Comparison of ENCODE assay signal across 8 mouse cellular contexts in the genomic region with DNA sequence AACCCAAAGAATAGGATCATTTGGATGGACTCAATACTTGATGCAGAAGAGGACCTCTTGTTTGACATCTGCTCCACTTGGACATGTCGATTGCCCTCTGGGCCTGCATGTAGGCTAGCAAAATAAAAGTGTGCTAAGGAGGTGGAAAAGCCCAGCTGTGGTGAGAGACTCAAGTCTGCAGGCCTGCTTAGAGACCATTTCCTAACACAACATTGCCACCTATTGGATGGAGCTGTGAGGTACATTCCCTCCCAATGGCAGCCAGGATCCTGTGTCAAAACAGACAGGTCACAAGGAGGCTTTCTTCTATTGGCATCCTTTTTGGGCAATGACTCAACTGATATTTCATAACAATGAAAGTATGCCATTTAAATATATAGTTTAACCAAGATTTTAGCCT. TPM values are rescaled to one million over a fixed set of nuclear protein-coding genes. Genes with fewer than 3 reads are reported as not detected.
DNase-seq lines count a peak whose midpoint lies in the region; ATAC-seq lines count a peak whose summit lies in the region.

No protein-coding gene starts in this region.

- no peak overlapping the region for H3K27ac ChIP-seq in hindbrain, embryonic 12.5 days
- H3K27ac ChIP-seq in midbrain, embryonic 11.5 days (ENCODE audit: low read depth, low read length) = no peak overlapping the region

- H3K27me3 ChIP-seq in hindbrain, embryonic 12.5 days = peaks cover 9% of the 10 kb centered on the region
- H3K27me3 ChIP-seq in midbrain, embryonic 11.5 days (ENCODE audit: control insufficient read depth, insufficient read depth, low read length) = no peaks in the 10 kb centered on the region; the same call in 1 of the 2 replicates

- H3K36me3 ChIP-seq in hindbrain, embryonic 12.5 days = no peaks in the 10 kb centered on the region
- no peaks in the 10 kb centered on the region for H3K36me3 ChIP-seq in midbrain, embryonic 11.5 days (ENCODE audit: control insufficient read depth, insufficient read depth, low read length)

- H3K9ac ChIP-seq in hindbrain, embryonic 12.5 days = no peak overlapping the region
- no peak overlapping the region for H3K9ac ChIP-seq in midbrain, embryonic 11.5 days (ENCODE audit: low read length)

- peak; percentile 68 for DNase-seq in urinary bladder, postnatal 14 days (ENCODE audit: low spot score)
- no peak for DNase-seq in urinary bladder, postnatal 10 days (ENCODE audit: low spot score)
- peak; percentile 76 to 83 for DNase-seq in cerebellum, postnatal 10 days
- DNase-seq in frontal cortex, adult 2 months (ENCODE audit: extremely low spot score in 1 of 2, low spot score in 1 of 2) = peak; percentile 54 to 86
- peak; percentile 51 to 71 for DNase-seq in left cerebral cortex, postnatal 10 days (ENCODE audit: extremely low spot score in 1 of 2, low spot score in 2 of 2)
- peak; percentile 93 for DNase-seq in midbrain, embryonic 11.5 days (ENCODE audit: low spot score, missing footprints)
- DNase-seq in spleen, postnatal 10 days (ENCODE audit: low spot score in 2 of 2) = peak; percentile 37 to 65

- peak; percentile 63 for ATAC-seq in hindbrain, embryonic 12.5 days (ENCODE audit: low FRiP score)
- peak; percentile 64 for ATAC-seq in midbrain, embryonic 11.5 days (ENCODE audit: low FRiP score)

- no peak overlapping the region for H3K4me2 ChIP-seq in hindbrain, embryonic 12.5 days (replicated peaks)
- no peak overlapping the region for H3K4me2 ChIP-seq in midbrain, embryonic 11.5 days

- no peak overlapping the region for H3K4me3 ChIP-seq in hindbrain, embryonic 12.5 days
- H3K4me3 ChIP-seq in midbrain, embryonic 11.5 days (ENCODE audit: low read depth, low read length) = no peak overlapping the region

- peaks cover 4% of the 10 kb centered on the region; the same call in 1 of the 2 replicates for H3K4me1 ChIP-seq in hindbrain, embryonic 12.5 days
- no peaks in the 10 kb centered on the region for H3K4me1 ChIP-seq in midbrain, embryonic 11.5 days (ENCODE audit: control insufficient read depth, insufficient read depth, low read length)

- WGBS in hindbrain, embryonic 12.5 days = 10% methylated on average over 1 of the region's 1 CpGs
- WGBS in midbrain, embryonic 11.5 days = 26% methylated on average over 1 of the region's 1 CpGs

- H3K9me3 ChIP-seq in hindbrain, embryonic 12.5 days (replicated peaks) = no peaks in the 10 kb centered on the region
- H3K9me3 ChIP-seq in midbrain, embryonic 11.5 days (ENCODE audit: control insufficient read depth, low read length) = no peaks in the 10 kb centered on the region

- intact Hi-C loops in left cerebral cortex, postnatal 10 days (cut with DNase I) = loop anchor here (2.0 kb wide), 1 partner anchor 73 kb away; no protein-coding TSS in a partner anchor

RNA-seq across cellular contexts. Expression of a gene that starts 7.9 kb away (rescaled TPM):
- polyA plus RNA-seq in frontal cortex, adult 2 months (2012; rRNA removed) = 0.14 and 0.17 TPM in 2 replicates
- not detected in 2 replicates for polyA plus RNA-seq in hindbrain, embryonic 12.5 days (2016; fragmentation: Nextera tagmentation; extraction: Ambion mirVana)
- total RNA-seq in left cerebral cortex, postnatal 10 days (2021) = not detected
- polyA plus RNA-seq in midbrain, embryonic 11.5 days (2014; fragmentation: Nextera tagmentation; extraction: Ambion mirVana) = not detected in 2 replicates

RNA-seq across cellular contexts. Expression of a gene that starts 41.2 kb away (rescaled TPM):
- not detected in 2 replicates for polyA plus RNA-seq in frontal cortex, adult 2 months (2012; rRNA removed)
- polyA plus RNA-seq in hindbrain, embryonic 12.5 days (2016; fragmentation: Nextera tagmentation; extraction: Ambion mirVana) = not detected in 2 replicates
- not detected for total RNA-seq in left cerebral cortex, postnatal 10 days (2021)
- not detected in 2 replicates for polyA plus RNA-seq in midbrain, embryonic 11.5 days (2014; fragmentation: Nextera tagmentation; extraction: Ambion mirVana)

RNA-seq across cellular contexts. Expression of a gene that starts 46.4 kb away (rescaled TPM):
- 1.1 and 1.3 TPM in 2 replicates for polyA plus RNA-seq in frontal cortex, adult 2 months (2012; rRNA removed)
- 15.6 and 17.2 TPM in 2 replicates for polyA plus RNA-seq in hindbrain, embryonic 12.5 days (2016; fragmentation: Nextera tagmentation; extraction: Ambion mirVana)
- total RNA-seq in left cerebral cortex, postnatal 10 days (2021) = 1 to 10 TPM; 3.7 to 3.9 TPM
- polyA plus RNA-seq in midbrain, embryonic 11.5 days (2014; fragmentation: Nextera tagmentation; extraction: Ambion mirVana) = 27.4 and 31.1 TPM in 2 replicates
